In the genomic region with DNA sequence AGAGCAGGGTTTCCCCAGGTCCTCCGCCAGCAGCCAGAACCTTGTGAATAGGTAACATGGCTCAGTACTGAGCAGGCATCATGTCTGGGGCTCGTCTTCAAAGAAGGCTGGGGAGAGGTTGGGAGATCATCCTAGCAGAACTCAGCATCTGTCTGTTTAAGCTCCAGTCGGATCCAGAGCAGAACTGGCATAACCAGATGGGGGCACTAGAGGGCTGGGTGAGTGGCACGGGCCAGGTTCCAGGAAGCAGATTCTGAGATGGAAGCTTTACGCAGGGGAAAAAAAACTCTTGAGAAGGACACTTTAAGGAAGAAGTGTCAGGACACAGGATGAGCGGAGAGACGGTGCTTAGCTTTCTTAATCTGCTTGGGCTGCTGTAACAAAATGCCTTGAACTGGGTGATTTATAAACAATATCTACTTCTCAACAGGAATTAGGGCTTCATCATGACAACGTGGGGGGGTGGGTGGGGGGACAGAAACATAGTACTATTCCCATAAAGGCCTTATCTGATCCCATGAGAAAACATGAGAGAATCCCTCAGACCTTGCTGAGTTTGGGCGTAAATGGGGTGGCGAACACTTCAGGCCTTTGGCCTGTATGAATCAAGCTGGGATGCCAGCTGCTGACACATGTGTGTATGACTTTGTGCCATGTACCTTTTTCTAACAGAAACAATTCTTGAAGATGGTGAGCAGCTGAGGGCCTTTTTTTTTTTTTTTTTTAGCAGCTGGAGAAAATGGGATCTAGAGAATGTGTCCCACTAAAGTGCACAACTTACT, we compare ENCODE assay signal across 8 mouse cellular contexts.
DNase-seq lines count a peak whose midpoint lies in the region; ATAC-seq and TF ChIP-seq lines count a peak whose summit lies in the region.

No protein-coding gene starts in this region.

- no peak for TF ChIP-seq EP300 in CH12.LX (IDR thresholded peaks at IDR 0.05; ENCODE audit: low read length)

- in situ Hi-C loops in CH12.LX (cut with MboI; ENCODE audit: low pct_ligation_motif_present, low pct_unique_long_range_greater_than_20kb, low sequenced_read_pairs): no loop called here

- peak; percentile 28 for DNase-seq in kidney, adult 11 months
- DNase-seq in CH12.LX (ENCODE audit: extremely low read depth): peak; percentile 68
- peak; percentile 64 for DNase-seq in adrenal gland, postnatal 25 days
- DNase-seq in embryonic facial prominence, embryonic 10.5 days (ENCODE audit: low spot score): peak; percentile 69
- DNase-seq in kidney, postnatal 36 days: peak; percentile 67 to 86
- DNase-seq in c-Kit-positive CD71-positive TER-119-positive erythroid progenitor cells, embryonic 14.5 days (ENCODE audit: low spot score): no peak

- no peak overlapping the region for H3K4me2 ChIP-seq in kidney, embryonic 14.5 days (replicated peaks; ENCODE audit: low read depth, low read length)
- no peak overlapping the region for H3K4me2 ChIP-seq in CH12.LX (ENCODE audit: insufficient read depth, low read depth, poor library complexity, severe bottlenecking)

- no peak overlapping the region for H3K4me3 ChIP-seq in kidney, embryonic 14.5 days (ENCODE audit: low read length)
- no peak overlapping the region for H3K4me3 ChIP-seq in CH12.LX (replicated peaks in 1 of 3; ENCODE audit: low read depth in 2 of 3, low read length in 2 of 3, poor library complexity in 1 of 3)
- no peak overlapping the region for H3K4me3 ChIP-seq in embryonic facial prominence, embryonic 10.5 days

- H3K9me3 ChIP-seq in kidney, embryonic 14.5 days (ENCODE audit: control insufficient read depth, low read length): no peaks in the 10 kb centered on the region
- H3K9me3 ChIP-seq in CH12.LX (replicated peaks; ENCODE audit: low read length): no peaks in the 10 kb centered on the region
- no peaks in the 10 kb centered on the region for H3K9me3 ChIP-seq in embryonic facial prominence, embryonic 10.5 days

- ATAC-seq in kidney, embryonic 14.5 days (ENCODE audit: low FRiP score, low TSS enrichment): no peak
- ATAC-seq in megakaryocyte, adult 5-6 weeks (ENCODE audit: poor library complexity, severe bottlenecking): 0 out of 2 replicates have a peak, but pooled peaks have one; percentile 40

- no peaks in the 10 kb centered on the region for H3K79me2 ChIP-seq in CH12.LX (replicated peaks; ENCODE audit: control insufficient read depth, extremely low read depth, insufficient read depth, poor library complexity, severe bottlenecking)

- TF ChIP-seq CTCF in CH12.LX (conservative IDR thresholded peaks at IDR 0.05 in 1 of 2, IDR thresholded peaks at IDR 0.05 in 1 of 2; ENCODE audit: low read depth in 2 of 2, low read length in 2 of 2): peak; percentile 26 to 76; a peak in 3 of 4 replicates

- H3K4me1 ChIP-seq in kidney, embryonic 14.5 days (ENCODE audit: control insufficient read depth, insufficient read depth, low read length): no peaks in the 10 kb centered on the region
- H3K4me1 ChIP-seq in CH12.LX (ENCODE audit: control insufficient read depth in 1 of 2, insufficient read depth in 2 of 2): peaks cover 7 to 32% of the 10 kb centered on the region in 2 experiments
- peaks cover 27% of the 10 kb centered on the region for H3K4me1 ChIP-seq in embryonic facial prominence, embryonic 10.5 days

- WGBS in kidney, embryonic 14.5 days: 46% methylated on average over 10 of the region's 10 CpGs
- 54% methylated on average over 10 of the region's 10 CpGs for WGBS in embryonic facial prominence, embryonic 10.5 days

- no peak for TF ChIP-seq POLR2A in CH12.LX (IDR thresholded peaks at IDR 0.05; ENCODE audit: low read depth, low read length)

- no peaks in the 10 kb centered on the region for H3K36me3 ChIP-seq in kidney, embryonic 14.5 days (ENCODE audit: control insufficient read depth, insufficient read depth, low read length)
- no peaks in the 10 kb centered on the region for H3K36me3 ChIP-seq in CH12.LX (replicated peaks in 1 of 2; ENCODE audit: control insufficient read depth in 1 of 2, insufficient read depth in 1 of 2, low read length in 1 of 2)
- H3K36me3 ChIP-seq in embryonic facial prominence, embryonic 10.5 days (replicated peaks): no peaks in the 10 kb centered on the region

- no peak overlapping the region for H3K9ac ChIP-seq in kidney, embryonic 14.5 days (ENCODE audit: low read depth, low read length)
- no peak overlapping the region for H3K9ac ChIP-seq in CH12.LX (ENCODE audit: insufficient read depth, low read depth)

- no peaks in the 10 kb centered on the region for H3K27me3 ChIP-seq in kidney, embryonic 14.5 days (ENCODE audit: control insufficient read depth, insufficient read depth, low read length)
- no peaks in the 10 kb centered on the region for H3K27me3 ChIP-seq in CH12.LX (replicated peaks)
- H3K27me3 ChIP-seq in embryonic facial prominence, embryonic 10.5 days (replicated peaks; ENCODE audit: low read depth, poor library complexity, severe bottlenecking): no peaks in the 10 kb centered on the region

- dilution Hi-C loops in CH12.LX (cut with MboI; ENCODE audit: extremely low pct_ligation_motif_present, extremely low pct_unique_long_range_greater_than_20kb, low sequenced_read_pairs): no loop called here

- H3K27ac ChIP-seq in kidney, embryonic 14.5 days (ENCODE audit: low read depth, low read length): no peak overlapping the region
- H3K27ac ChIP-seq in CH12.LX (ENCODE audit: insufficient read depth, low read depth): no peak overlapping the region
- no peak overlapping the region for H3K27ac ChIP-seq in embryonic facial prominence, embryonic 10.5 days (replicated peaks)

- peak; percentile 76 for TF ChIP-seq RAD21 in CH12.LX (IDR thresholded peaks at IDR 0.05; ENCODE audit: low read depth, low read length)

TF ChIP-seq in CH12.LX, 34 proteins besides CTCF, POLR2A, EP300 and RAD21:
- TF ChIP-seq USF2 (conservative IDR thresholded peaks at IDR 0.05; ENCODE audit: low read depth, low read length): no peak
- no peak for TF ChIP-seq RCOR1 (conservative IDR thresholded peaks at IDR 0.05; ENCODE audit: low read depth, low read length)
- 0 out of 2 replicates have a peak, but pooled peaks have one; percentile 49 for TF ChIP-seq BHLHE40 (IDR thresholded peaks at IDR 0.05; ENCODE audit: low read depth, low read length)
- peak; percentile 71 for TF ChIP-seq ZNF384 (IDR thresholded peaks at IDR 0.05; ENCODE audit: low read depth, low read length)
- TF ChIP-seq PAX5 (IDR thresholded peaks at IDR 0.05; ENCODE audit: low read length): no peak
- no peak for TF ChIP-seq JUND (conservative IDR thresholded peaks at IDR 0.05; ENCODE audit: low read depth, low read length)
- no peak for TF ChIP-seq JUN (IDR thresholded peaks at IDR 0.05; ENCODE audit: insufficient read depth, low read depth, low read length)
- 0 out of 2 replicates have a peak, but pooled peaks have one; percentile 7 for TF ChIP-seq MAX (IDR thresholded peaks at IDR 0.05; ENCODE audit: low read length)
- TF ChIP-seq ELF1 (IDR thresholded peaks at IDR 0.05; ENCODE audit: low read depth, low read length): peak; percentile 60; the same call in 1 of the 2 replicates
- no peak for TF ChIP-seq POLR2AphosphoS2 (IDR thresholded peaks at IDR 0.05; ENCODE audit: low read depth, low read length)
- TF ChIP-seq SMC3 (IDR thresholded peaks at IDR 0.05; ENCODE audit: low read depth, low read length): peak; percentile 64
